Mouse (Mus musculus) kidney, adult 9 months (tissue): ENCODE measurements around the gene Naa40.
A peak's percentile ranks its signal among the peaks of the same experiment; 100 is the strongest.

Source experiments
- DNase-seq: peaks from one replicate; pipeline ENCODE4 v3.0.0; 2022

Naa40 gene

DNA sequence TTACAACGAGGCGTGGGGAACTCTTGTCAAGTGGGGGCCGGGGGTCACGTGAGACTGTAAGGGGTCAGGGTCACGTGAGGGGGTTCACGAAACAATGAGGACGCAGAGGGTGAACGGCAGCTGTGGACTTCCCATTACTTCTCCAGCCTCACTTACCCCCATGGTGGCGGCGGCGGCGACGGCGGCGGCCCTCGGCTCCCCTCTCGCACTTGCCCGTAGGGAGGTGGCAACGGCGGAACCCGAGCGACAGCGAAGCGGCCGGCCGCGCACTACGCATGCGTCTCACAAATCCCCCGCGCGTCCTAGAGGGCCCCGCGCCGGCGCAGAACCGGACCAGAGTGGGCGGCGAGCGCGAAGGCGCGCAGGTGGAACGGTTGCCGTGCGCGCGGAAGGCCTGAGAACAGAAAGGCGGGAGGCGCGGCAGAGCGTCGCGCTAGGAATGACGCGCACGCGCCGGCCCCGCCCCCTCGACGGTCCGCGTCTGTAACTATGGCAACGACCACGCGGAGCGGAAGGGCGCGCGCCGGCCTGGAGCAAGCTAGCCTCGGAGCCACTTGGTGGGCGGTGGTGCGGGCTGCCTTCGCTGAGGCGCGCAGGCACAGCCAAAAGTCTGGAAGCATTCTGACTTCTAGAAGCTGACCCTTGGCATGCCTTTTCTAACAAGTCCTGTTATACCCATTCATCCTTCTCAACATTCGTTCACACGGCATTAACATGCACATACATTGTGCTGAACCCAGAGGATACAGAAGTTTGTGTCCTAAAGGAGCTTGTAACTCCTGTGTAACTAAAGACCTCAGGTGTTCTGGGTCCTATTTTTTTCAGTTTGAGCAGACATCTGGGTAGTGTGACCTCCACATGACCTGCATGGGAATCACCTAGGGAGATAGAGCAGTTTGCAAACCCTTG is at the start of gene Naa40:
Gene Naa40 (minus strand): TSS at position 402 of the 909 bp plus-strand sequence.
- peak; percentile 94 for DNase-seq

DNA sequence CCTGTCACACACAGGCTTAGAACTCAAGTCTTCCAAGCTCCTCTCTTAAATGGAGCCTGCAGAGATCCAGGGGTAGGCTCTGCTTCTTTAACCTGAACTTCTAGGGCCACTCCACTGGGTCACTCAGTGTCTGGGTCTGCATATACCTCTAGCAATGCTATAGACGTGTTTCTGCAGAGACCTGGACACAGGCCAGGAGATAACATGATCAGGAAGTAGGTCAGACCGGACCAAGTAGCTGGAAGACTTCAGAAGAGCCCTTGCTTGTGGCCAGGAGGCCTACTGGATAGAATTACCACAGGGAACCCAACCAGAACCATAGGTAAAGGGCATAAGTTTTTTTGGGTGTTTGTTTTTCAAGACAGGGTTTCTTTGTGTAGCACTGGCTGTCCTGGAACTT is 48.8 kb upstream of the Naa40 start:
- DNase-seq = no peak

DNA sequence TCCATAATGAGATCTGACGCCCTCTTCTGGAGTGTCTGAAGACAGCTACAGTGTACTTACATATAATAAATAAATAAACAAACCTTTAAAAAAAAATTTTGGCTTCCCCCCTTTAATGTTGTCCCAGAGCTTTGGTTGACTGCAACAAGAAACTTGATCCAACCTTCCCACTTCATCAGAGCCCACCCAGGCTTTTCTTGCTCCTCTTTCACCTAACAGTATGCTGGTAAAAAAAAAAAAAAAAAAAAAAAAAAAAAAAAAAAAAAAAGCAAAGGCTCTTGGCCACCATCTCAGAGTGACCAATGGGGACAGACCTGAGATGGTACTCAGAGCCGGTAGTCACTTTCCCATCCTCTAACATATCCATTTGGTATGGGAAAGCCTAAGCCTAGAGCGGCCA is 47.3 kb upstream of the Naa40 start:
- DNase-seq = no peak

DNA sequence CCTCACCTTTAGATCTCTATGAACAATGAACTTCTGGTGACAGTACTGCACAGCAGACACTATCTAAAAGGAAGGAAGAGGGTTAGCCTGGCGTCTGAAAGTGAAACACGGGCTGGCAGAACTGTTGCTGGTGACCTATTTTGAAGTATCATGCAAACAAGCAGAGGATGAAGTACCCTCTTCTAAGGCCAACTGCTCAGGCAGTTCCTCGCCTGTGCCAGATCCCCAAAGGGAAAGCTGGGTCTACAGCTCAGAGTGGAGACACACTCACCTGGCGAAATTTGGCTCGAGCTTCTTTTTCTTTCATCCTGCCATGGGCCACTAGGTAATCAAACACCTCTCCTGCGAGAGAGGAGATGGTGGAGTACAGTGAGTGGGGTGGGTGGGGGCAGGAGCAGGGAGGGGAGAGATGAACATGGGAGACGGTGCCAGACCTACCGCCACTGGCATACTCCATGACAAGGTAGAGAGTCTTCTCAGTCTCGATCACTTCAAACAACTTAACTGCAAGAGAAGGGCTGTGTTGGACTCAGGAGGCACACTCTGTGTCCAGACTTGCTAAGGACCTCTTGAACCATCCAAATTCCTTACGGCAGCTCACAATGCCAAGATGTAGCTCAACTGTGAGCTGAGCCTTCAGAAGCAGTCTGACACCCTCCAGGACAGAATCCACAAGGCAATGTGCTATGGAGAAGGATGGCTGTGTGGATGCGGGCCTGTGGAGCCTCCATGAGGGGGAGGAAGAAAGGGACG is 45.8 kb upstream of the Naa40 start:
- no peak for DNase-seq

DNA sequence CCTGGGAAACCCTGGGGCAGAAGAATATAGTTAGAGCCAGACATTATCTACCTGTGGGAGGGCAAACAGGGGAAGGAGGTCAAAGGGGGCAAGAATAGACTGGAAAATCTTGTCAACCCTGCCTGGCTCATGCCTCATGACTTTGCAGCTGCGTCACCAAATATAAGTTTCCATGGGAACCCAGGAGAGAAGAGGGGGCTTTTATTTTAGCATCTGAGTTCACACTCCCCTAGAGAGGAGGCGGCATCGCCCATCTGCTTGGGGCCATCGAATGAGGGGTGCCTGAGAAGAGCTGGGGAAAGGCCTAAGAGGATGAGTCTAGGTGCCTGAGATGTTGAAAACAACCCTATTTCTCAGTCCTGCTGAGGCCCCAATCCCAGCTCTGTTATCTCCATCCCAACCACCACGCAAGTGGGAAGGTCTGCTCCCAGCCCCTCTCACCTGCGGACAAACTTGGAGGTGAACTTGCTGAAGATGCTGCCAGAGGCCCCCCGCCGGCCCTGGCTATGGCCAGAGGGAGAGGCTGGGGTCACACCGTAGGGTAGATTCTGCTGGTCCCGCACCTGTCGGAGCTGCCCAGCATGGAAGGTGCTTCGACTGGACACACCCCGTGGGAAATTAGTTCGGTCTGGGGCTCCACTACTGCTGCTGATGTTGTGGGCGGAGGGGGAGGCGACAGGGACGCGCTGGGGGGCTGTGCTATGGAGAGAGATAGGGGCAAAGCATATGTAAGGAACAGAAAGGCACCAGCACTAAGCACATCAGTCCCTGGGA is 39.8 kb upstream of the Naa40 start:
- no peak for DNase-seq

DNA sequence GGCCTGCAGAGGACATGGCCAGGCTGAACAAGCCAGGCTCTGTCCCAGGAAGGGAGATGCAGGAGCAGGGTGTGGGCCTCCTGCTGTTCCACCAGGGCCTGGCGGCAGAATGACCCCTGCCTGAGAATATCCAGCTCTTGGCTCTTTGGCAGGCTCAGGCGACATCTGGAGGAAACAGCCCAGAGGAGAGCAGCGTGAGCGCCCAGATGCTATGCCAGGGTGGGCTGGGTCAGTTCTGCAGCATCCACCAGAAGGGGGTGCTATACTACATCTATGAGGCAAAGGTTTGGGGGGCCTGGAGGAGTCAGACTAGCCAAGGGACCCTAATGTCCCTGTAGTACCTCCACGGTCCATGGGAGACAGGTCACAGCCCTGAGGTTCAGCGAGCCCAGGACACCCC is 38.1 kb upstream of the Naa40 start:
- peak; percentile 61 for DNase-seq

DNA sequence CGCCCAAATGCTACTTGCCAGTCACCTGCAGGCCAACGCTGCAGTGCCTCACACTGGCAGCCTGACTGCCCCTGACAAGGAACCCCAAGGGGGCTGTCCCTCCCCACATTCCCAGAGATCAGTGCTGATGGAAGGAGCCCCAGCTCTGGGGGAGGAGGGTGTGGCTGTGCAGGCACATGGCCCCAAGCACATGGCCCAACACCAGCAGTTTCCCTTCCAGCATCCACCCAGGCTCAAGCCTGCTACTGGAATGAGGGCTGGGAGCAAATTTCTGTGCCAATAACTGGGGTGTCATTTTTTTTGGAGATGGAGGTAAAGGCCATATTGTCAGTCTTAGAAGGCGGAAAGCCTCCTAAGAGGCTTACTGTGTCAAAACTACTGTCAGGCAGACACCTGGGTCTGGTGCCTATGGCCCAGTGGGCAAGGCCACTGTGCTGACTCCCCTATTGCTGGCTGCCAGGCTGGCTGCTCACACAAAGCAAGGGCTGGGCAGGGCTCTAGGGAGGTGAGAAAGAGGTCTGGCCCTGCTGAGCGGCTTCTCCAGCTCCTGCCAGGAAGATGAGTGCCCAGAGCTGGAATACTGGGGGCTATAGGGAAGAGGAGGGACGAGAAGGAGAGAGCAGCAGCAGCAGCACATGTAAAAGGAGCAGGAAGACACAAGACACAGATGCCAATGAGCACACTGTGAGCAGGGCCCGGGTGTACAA is 37.4 kb upstream of the Naa40 start:
- no peak for DNase-seq

DNA sequence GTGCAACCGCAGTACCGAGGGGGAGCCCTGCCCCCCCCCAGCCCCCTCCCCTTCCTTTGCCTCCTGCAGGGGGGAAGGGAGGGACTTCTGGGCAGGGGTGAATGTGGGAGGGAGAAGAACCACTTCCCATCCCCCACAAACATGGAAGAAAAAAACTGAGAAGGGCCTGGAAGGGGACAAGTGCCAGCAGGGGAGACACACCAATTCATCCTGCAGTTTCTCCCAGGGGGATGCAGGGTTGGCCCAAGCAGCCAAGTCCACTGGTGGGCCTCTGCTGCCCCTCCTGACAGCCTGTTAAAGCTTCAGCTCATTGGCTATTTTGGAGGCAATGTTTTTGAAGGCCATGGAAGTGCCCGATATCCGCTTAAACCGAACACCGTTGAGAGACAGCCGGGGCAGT is 35.8 kb upstream of the Naa40 start:
- DNase-seq = no peak

DNA sequence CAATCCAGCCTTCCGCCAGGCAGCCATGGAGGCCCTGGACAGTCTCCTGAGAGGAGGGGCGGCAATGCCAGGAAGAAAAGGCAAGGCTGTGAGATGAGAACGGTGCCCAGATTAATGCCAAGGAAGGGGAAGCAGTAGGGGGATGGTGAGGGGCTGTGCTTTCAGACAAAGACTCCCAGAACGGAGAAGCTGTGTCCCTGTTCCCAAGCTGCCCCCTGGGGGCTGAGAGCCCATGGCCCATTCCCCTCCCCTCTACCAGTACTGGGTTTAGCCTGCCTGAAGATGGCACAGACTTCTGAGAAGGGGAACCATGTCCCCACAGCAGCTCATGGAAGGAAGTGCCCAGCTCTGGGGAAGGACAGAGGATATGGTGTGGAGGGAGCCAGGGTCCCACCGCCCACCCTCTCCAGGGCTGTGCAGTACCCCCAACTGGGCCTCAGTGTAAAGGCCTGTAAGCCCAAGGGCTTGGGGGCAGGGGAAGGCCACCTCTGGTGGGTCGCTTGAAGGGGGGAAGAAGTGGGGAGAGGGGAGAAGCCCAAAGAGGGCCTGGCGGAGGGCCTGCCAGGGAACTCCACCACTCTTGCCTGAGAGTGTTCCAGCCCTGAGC is 35.2 kb upstream of the Naa40 start:
- DNase-seq = no peak

DNA sequence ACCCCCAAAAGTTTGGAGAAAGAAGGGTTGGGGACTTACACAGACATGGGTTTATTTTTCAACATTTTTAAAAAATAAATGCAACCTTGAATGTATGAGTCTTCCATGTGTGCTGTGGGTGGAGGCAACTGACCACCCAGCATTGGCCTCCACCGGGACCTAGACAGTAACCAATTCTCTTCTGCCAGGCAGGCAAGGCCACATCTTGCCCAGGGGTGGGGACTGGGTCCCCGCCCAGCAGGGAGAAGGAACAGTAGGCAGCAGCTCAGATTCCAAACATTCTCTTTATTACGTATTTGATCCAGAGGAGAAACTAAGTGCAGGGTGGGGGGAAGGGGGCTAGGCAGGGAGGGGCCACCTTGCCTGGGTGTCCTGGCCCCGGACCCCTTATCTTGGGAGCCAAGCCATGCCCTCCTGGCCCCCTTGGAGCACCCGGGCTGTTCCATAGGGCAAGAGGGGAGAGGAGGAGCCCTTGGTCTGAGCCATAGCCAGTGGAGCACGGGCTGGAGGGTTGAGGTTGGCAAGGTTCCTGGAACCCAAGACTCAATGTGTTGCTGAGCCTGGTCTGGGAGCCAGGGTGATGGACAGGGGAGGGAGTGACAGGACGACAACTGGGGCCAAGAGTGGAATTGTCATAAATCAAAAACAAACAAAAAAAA is 34.3 kb upstream of the Naa40 start:
- no peak for DNase-seq

DNA sequence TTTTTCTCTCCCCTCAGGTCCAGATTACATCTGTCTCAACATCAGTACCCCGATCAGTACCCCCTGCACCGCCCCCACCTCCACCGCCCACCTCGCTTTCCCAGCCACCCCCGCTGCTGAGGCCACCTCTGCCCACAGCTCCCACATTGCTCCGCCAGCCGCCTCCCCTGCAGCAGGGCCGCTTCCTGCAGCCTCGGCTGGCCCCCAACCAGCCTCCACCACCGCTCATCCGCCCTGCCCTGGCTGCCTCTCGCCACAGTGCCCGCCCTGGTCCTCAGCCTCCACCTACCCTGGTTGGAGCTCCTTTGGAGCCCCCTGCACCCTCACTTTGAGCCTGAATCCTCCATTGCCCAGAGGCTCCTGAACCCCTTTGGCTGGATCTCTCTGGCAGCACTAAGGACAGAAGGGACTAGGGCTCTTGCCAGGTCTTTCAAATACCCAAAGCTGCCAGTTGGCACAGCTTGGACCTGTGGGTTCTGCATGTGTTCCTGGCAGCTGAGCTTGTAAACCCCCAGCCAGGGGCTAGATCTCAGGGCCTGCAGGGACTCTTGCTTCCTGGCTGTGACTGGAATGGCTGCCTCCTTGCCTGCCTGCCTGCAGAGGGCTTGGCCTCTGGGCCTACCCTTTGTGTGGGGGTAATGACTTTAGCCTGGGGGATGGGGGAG is 33.5 kb upstream of the Naa40 start:
- no peak for DNase-seq

DNA sequence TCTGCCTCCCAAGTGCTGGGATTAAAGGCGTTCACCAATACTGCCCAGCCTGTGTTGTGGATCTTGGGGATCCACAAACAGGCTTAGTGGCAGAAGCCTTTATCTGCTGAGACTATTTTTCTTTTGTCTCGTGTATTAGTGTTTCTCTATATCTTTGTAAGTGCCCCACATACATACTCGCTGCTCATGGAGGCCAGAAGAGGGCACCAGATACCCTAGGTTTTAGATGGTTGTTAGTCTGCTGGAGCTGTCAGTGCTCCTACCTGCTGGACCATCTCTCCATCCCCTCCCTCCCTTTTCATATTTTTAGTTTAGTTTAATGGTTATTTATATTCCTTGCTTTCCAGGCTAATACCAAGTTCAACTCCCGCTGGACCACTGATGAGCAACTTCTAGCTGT is 32.5 kb upstream of the Naa40 start:
- no peak for DNase-seq

DNA sequence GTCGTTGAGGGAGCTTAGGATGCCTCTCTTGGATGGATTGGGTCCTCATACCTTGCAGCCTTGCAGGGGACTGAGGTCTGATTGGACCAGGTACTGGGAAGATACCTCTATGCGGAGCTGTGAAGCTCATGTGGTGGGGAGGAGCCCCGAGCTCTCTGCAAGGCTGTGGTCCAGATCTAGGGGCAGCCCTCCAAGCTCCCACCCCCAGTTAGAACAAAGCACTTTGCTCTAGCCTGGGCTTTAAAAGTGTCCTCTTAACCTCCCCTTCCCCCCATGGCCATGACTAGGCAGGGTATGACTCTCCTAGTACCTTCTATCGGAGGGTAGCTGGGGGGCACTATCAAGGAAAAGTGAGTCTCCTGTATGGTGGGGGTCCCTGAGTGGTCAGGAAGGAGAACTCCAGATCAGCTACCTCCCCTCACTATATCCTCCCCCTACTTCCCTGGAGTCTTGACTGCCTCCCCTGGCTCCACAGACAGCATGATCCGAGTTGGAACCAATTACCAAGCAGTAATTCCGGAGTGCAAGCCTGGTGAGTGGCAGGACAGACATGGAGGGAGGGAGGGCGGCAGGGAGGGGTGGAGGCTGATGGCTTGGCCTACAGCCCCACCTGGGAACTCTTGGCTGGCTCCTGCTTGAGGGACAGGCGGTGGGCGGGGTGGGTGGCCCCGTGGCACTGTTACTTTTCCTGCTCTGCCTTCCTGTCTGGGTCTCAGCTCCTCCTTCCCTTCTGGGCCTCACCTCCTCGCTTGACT is 28.5 kb upstream of the Naa40 start:
- no peak for DNase-seq

DNA sequence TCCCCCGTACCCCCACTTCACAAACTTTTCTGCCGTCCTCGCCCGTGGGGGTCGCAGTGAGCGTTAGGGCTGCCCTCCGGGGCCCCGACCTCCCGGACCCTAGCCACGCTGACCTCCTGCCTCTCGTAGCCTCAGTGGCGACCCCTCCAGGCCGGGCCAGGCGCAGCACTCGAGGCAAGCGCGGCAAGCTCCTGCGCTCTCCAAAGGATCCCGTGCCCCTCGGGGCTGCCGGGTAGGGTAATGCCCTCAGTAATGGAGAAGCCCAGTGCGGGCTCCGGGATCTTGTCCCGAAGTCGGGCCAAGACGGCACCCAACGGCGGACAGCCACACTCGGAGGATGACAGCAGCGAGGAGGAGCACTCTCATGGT is 27.7 kb upstream of the Naa40 start:
- peak; percentile 62 for DNase-seq

DNA sequence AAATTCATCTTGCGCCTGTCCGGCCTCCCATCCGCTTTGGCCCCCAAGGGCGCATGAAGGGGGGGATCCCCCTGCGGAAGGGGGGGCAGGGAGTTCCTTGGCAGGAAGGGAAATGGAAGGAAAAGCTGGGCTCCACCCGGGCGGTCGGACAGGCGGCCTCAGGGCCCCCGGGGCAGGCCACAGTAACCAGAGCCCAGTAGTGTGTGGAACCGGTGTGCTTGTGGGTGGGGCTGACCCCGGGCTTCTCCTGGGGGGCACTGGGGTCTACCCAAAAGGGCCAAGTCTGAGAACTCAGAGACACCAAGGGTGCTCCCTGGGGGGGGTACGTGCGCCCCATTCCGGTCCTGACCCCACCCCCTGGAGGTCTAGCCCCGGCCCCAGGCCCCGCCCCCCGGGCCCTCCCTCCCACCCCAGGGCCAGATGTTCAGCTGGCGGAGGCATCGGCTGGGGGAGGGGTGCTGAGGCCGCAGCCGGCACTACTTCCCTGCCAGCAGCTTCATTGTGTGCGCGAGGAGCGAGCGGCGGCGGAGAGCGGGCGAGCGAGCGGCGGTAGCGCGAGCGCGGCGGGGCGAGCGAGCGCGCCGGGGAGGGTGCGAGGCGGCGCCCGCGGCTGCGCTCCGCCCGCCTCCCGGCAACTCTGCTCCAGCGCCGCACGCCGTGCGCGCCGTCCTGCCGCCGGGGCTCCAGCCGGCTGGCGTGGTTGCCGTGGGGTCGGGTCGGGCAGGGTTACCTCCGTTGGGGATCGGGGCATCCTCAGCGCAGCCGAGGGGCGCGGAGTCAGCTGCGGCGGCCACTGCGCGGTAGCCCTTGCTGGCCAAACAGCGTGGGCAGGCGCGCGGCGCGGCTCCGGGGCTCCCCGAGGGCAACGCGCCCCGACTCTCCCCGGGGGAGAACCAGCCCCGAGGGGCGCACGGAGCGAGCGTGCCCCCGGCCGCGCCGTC is 27.1 kb upstream of the Naa40 start:
- peak; percentile 67 for DNase-seq

DNA sequence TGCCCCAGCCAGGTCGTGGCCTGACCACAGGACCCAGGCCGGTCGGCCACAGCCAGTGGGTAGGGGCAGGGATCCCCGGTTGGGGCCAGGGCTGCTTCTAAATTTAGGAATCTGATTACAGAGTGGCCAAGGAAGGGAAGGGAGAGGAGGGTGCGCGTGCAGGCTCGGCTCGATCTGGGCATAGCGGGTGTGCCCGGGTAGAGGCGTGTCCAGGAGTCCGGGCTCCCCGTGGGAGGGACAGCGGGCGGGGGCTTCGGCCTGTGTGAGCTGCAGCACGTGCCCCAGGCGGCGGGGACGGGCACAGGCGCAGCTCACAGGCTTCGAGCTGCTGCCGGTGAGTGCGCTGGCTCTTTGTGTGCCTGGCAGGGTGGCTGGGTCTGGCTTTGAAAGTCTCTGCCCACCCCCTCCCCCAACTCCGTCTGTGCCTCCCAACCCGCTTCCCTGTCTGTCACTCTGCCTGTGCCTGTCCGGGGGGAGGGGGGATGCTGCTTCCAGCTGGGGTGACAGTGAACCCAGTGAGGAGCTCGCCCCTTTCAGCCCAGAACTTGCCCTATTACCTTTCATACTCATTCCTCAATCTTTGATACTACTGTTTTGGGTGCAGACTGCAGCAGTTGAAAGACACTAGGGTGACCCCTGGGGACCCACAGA is 26.2 kb upstream of the Naa40 start, which contains the start of gene Rcor2:
Gene Rcor2 (plus strand): TSS at position 235 of the 651 bp plus-strand sequence.
- peak; percentile 69 for DNase-seq

DNA sequence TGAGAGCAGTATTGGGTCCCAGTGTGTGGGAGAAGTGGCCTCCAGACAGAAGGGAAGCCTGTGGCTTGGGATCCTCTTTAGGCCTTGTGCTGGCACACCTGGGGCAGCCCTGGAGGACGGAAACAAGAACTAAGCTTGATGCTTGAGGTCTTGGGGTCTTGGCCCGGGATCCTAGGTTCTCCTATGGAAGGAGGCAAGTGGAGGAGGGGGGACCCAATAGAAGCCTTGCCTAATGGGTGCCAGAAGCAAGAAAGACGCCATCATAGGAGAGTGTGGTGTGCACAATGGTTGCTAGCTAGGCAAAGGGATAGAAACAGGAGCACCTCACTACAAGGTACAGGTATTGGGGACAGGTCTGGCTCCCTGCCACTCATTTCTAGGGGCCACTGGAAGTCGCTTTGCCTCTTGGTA is 25.4 kb upstream of the Naa40 start:
- no peak for DNase-seq

DNA sequence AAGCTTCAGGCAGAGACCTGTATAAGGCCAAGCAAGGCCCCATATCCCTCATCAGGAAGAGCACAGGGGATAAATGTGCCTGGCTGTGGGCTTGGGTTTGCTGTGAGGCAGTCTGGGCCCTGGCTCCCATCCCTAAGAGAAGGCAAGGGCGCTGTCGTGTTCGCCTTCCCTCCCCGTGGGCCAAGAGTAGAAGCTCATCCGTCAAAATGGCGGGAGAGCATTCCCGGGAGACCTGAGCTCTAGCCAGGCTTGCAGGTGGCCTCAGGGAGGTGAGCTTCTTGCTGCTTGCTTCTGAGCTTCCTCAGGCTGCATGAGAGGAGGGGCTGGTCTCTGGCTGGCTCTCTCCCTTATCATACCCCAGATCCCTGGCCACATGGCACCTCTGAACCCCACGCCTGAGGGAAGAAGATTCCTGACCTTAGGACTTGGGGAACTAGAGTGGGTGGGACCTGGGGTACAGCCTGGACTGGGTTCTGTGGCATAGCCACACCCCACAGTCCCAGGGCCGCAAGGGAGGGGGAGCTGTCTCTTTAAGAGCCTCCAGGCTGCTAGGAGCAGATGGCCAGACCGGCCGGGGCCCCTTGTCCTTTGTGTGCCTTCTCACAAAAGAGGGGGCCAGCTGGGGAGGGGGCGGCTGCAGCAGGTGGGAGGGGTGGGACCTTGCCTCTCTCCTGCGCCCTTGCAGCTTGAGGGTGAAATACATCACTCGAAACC is 24.7 kb upstream of the Naa40 start:
- no peak for DNase-seq
